Mouse (Mus musculus) limb, embryonic 15.5 days (tissue): ENCODE measurements around the gene 1700024G13Rik. TPM values are rescaled to one million over a fixed set of nuclear protein-coding genes. Genes with fewer than 3 reads are reported as not detected.
A peak's percentile ranks its signal among the peaks of the same experiment; 100 is the strongest.
"Not testable (repeated sequence)": the region's sequence is repeated elsewhere in the genome, so short reads cannot be mapped to it uniquely, and the experiment has no call there.

Source experiments
- ATAC-seq: fragments of 200-750 bp; cut with Nextera tagmentation; 2 replicates; pipeline ENCODE4 v1.8.0; 2017; ENCODE audit warnings: low read depth, moderate TSS enrichment; ENCODE audit not compliant: insufficient number of reproducible peaks, low FRiP score, low TSS enrichment
- H3K27ac ChIP-seq: fragments of 300-500 bp; sonication (generic); 2 replicates; pipeline ENCODE4 v1.5.1; 2015; ENCODE audit warnings: moderate library complexity, mild to moderate bottlenecking, inconsistent platforms
- H3K27me3 ChIP-seq: fragments of 300-500 bp; sonication (generic); 2 replicates; pipeline ENCODE4 v1.6.1; 2015; ENCODE audit warnings: inconsistent platforms
- H3K36me3 ChIP-seq: fragments of 300-500 bp; sonication (generic); 2 replicates; pipeline ENCODE4 v1.6.1; 2015; ENCODE audit warnings: inconsistent platforms
- H3K4me1 ChIP-seq: fragments of 300-500 bp; sonication (generic); 2 replicates; pipeline ENCODE4 v1.6.1; 2015; ENCODE audit warnings: inconsistent platforms
- H3K4me2 ChIP-seq: fragments of 300-500 bp; sonication (generic); 2 replicates; pipeline ENCODE4 v1.6.1; 2015; ENCODE audit warnings: mild to moderate bottlenecking, inconsistent platforms
- H3K4me3 ChIP-seq: fragments of 300-500 bp; sonication (generic); 2 replicates; pipeline ENCODE4 v1.5.1; 2015; ENCODE audit warnings: mild to moderate bottlenecking, inconsistent platforms
- H3K9ac ChIP-seq: fragments of 300-500 bp; sonication (generic); 2 replicates; pipeline ENCODE4 v1.6.1; 2015; ENCODE audit warnings: inconsistent platforms
- H3K9me3 ChIP-seq: fragments of 300-500 bp; sonication (generic); 2 replicates; pipeline ENCODE4 v1.6.1; 2016; ENCODE audit warnings: inconsistent platforms
- WGBS: fragments of 180-500 bp; shearing (Covaris S2); methylation state at CpG from one replicate; pipeline ENCODE4 v1.1.7; 2015; 5-methylcytosine and 5-hydroxymethylcytosine counted together
- polyA plus RNA-seq: library from polyadenylated mRNA; unstranded; fragments of >200 nt; fragmentation: Nextera tagmentation; extraction: Ambion mirVana; gene quantifications from 2 replicates; pipeline ENCODE4 v1.2.1, GENCODE M21; 2015

Gene 1700024G13Rik
- polyA plus RNA-seq: not detected in 2 replicates

- Histone ChIP-seq H3K27ac (no peak within 1 kb of the TSS), H3K4me1 (peaks cover 6% of the 10 kb centered on the region), H3K9ac (no peak within 1 kb of the TSS), H3K4me2 (no peak within 1 kb of the TSS), H3K9me3 (no peaks in the 10 kb centered on the region), H3K36me3 (no peaks in the 10 kb centered on the region), H3K27me3 (0 out of 2 replicates have a peak, but pooled peaks cover 4% of the 10 kb centered on the region), H3K4me3 (no peak within 1 kb of the TSS)
- WGBS: 4% methylated on average over 13 of the region's 13 CpGs
- peak; percentile 48; the same call in 1 of the 2 replicates for ATAC-seq
Measured at GRCm38 (mm10) chr14:32388196-32388595, at the start of gene 1700024G13Rik. TSS of gene 1700024G13Rik (minus strand) at chr14:32388391.

DNA sequence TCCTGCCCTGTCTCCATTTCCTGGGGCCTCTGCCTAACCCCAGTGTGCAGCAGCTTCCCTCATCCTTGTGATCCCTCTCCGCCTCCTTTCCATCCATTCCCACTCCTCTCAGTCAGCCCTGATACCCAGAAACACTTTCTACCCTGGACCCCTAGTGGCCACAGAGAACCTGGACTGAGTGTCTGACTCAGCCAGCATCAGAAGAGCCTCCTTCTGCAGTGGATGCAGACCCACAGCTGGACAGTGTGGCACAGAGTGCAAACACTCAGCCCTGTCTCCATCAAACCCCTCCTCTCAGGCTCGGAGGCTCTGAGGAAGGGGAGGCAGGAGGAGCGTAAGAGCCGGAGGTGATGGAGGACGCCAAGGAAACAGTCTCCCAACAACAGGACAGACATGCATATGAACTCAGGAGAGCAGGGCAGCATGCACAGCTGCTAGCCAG, 49.2 kb upstream of the 1700024G13Rik start:
- Histone ChIP-seq H3K27ac (no peak overlapping the region), H3K4me3 (no peak overlapping the region), H3K9me3 (no peaks in the 10 kb centered on the region), H3K9ac (no peak overlapping the region), H3K36me3 (no peaks in the 10 kb centered on the region), H3K27me3 (no peaks in the 10 kb centered on the region), H3K4me1 (no peaks in the 10 kb centered on the region), H3K4me2 (no peak overlapping the region)
- 32% methylated on average over 5 of the region's 5 CpGs for WGBS
- no peak for ATAC-seq

GRCm38 (mm10) chr14:32429030-32429602, 40.9 kb upstream of the 1700024G13Rik start:
- H3K9me3 ChIP-seq: no peaks in the 10 kb centered on the region
- H3K4me1 ChIP-seq: no peaks in the 10 kb centered on the region
- no peak overlapping the region for H3K9ac ChIP-seq
- H3K36me3 ChIP-seq: no peaks in the 10 kb centered on the region
- H3K4me2 ChIP-seq: no peak overlapping the region
- H3K27me3 ChIP-seq: no peaks in the 10 kb centered on the region
- no peak for ATAC-seq
- no peak overlapping the region for H3K27ac ChIP-seq
- H3K4me3 ChIP-seq: no peak overlapping the region
- WGBS: 24% methylated on average over 8 of the region's 8 CpGs

DNA sequence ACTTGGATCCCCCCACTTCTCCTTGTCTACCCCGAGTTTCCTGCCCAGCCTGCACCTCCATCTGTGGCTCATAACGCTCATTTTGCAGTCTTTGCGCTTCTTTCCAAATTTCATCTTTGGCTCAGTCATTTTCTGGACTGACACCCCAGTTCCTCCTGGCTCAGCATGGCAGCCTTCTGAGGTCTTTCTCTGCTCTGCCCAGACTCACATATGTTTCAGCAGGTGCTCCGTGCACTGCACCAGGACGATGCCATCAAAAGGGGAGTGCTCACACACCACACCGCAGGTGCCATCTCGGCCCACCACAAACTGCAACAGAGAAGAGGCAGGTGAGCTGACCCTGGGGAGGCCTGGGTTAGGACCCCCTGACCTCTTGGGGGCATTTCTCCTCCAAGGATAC, 35.8 kb upstream of the 1700024G13Rik start:
- no peaks in the 10 kb centered on the region for H3K36me3 ChIP-seq
- no peak overlapping the region for H3K4me2 ChIP-seq
- H3K27ac ChIP-seq: no peak overlapping the region
- WGBS: 85% methylated on average over 7 of the region's 7 CpGs
- no peaks in the 10 kb centered on the region for H3K27me3 ChIP-seq
- ATAC-seq: no peak
- no peak overlapping the region for H3K9ac ChIP-seq
- H3K4me3 ChIP-seq: no peak overlapping the region
- H3K9me3 ChIP-seq: no peaks in the 10 kb centered on the region
- H3K4me1 ChIP-seq: no peaks in the 10 kb centered on the region

DNA sequence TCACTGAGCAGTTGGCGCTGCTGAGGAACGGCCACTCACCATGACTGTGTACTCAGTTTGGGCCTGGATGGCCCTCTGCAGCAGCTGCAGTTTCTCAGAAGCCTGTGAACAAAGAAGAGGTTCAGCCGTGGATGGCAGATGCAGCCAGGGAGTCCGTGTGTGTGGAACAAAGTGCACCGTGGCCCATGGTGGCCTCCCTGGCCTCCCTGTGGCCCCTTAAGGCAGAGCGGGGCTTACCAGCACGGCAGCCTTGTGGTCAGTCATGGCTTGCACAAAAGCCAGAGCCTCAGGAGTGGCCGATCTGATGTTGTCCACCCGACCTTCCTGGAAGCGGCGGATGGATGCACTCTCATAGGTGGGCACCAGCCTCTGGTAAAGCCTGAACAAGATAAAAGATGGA, 30.6 kb upstream of the 1700024G13Rik start:
- 84% methylated on average over 11 of the region's 11 CpGs for WGBS
- Histone ChIP-seq H3K4me3 (no peak overlapping the region), H3K4me2 (no peak overlapping the region), H3K27me3 (no peaks in the 10 kb centered on the region), H3K9me3 (no peaks in the 10 kb centered on the region), H3K9ac (no peak overlapping the region), H3K4me1 (no peaks in the 10 kb centered on the region), H3K36me3 (no peaks in the 10 kb centered on the region), H3K27ac (no peak overlapping the region)
- no peak for ATAC-seq

DNA sequence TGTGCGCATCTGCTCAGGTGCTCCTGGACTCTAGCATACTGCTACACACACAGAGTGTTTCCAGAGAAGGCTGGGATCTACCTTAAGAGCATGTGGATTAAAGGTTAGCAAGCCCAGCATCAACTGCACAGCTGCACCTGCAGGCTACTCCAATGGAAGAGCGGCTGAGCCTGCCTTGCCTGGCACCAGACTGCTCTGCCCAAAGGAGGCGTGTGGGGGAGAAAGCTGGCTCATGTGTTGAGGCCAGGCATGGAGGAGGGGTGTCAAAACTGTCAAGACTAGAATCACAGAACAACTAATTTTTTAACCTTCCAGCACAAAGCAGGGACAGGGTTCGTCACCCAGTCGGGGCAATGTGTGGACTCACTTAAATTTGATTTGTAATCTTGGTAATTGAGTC, 23.9 kb upstream of the 1700024G13Rik start:
- 76% methylated on average over 5 of the region's 5 CpGs for WGBS
- no peak overlapping the region for H3K9ac ChIP-seq
- H3K4me1 ChIP-seq: no peaks in the 10 kb centered on the region
- no peaks in the 10 kb centered on the region; the same call in 1 of the 2 replicates for H3K27me3 ChIP-seq
- H3K27ac ChIP-seq: no peak overlapping the region
- ATAC-seq: no peak
- no peak overlapping the region for H3K4me2 ChIP-seq
- no peak overlapping the region for H3K4me3 ChIP-seq
- H3K36me3 ChIP-seq: no peaks in the 10 kb centered on the region
- H3K9me3 ChIP-seq: no peaks in the 10 kb centered on the region

DNA sequence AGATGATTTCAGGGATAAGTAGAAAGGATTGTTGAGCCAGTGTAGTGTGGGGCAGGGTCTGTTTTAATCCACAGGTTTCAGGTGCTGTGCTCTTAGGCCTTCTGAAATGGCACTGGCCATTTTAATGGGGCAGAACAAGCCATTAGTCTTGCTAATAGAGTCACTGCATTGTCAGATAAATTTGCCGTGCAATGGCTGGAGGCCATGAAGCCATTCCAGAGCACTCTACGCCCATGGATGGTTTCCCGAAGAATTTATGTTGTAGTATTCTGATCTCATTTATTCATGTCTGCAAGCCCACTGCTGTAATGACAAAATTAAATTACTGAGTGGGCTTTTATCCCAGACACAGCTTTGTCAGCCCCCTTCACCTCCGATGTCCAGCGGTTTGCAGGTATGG, 21.9 kb upstream of the 1700024G13Rik start:
- Histone ChIP-seq H3K9me3 (no peaks in the 10 kb centered on the region), H3K36me3 (no peaks in the 10 kb centered on the region), H3K4me1 (no peaks in the 10 kb centered on the region), H3K4me3 (no peak overlapping the region), H3K27ac (no peak overlapping the region), H3K9ac (no peak overlapping the region), H3K27me3 (no peaks in the 10 kb centered on the region; the same call in 1 of the 2 replicates), H3K4me2 (no peak overlapping the region)
- no peak for ATAC-seq
- WGBS: 62% methylated on average over 5 of the region's 5 CpGs

GRCm38 (mm10) chr14:32405399-32405798, 17.2 kb upstream of the 1700024G13Rik start:
- H3K27ac ChIP-seq, H3K4me1 ChIP-seq, H3K4me2 ChIP-seq, H3K36me3 ChIP-seq, H3K9me3 ChIP-seq, H3K9ac ChIP-seq, ATAC-seq, H3K4me3 ChIP-seq, H3K27me3 ChIP-seq: not testable (repeated sequence)
- 76% methylated on average over 1 of the region's 1 CpGs for WGBS

DNA sequence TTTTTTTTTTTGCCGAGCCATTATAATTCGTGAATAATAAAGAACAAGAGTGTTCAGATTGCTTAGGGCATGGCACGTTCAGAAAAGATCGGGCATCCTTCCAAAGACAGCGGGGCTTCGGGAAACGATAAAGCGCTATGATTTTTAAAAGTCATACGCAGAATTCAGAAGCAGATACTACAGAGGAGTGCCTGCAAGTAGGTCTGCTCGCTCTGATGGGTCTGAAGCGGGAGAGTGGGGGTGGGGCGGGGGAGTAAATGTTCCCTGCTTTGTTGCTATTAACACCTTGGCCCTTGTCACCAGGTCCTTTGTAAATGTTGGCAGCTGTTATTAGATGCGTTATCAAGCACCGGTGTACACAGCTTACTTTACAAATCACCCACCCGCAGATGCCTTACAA, 6.6 kb downstream of the 1700024G13Rik start:
- no peak overlapping the region for H3K9ac ChIP-seq
- no peaks in the 10 kb centered on the region for H3K9me3 ChIP-seq
- H3K4me2 ChIP-seq: no peak overlapping the region
- H3K4me1 ChIP-seq: peaks cover 8% of the 10 kb centered on the region; the same call in 1 of the 2 replicates
- 23% methylated on average over 15 of the region's 15 CpGs for WGBS
- ATAC-seq: no peak
- H3K36me3 ChIP-seq: no peaks in the 10 kb centered on the region
- H3K27ac ChIP-seq: no peak overlapping the region
- H3K27me3 ChIP-seq: peaks cover 37% of the 10 kb centered on the region
- no peak overlapping the region for H3K4me3 ChIP-seq

- no peak overlapping the region for H3K4me2 ChIP-seq
- no peak overlapping the region for H3K9ac ChIP-seq
- no peaks in the 10 kb centered on the region for H3K9me3 ChIP-seq
- H3K27me3 ChIP-seq: peaks cover 37% of the 10 kb centered on the region
- H3K27ac ChIP-seq: no peak overlapping the region
- no peak for ATAC-seq
- no peaks in the 10 kb centered on the region for H3K36me3 ChIP-seq
- H3K4me1 ChIP-seq: peaks cover 8% of the 10 kb centered on the region; the same call in 1 of the 2 replicates
- WGBS: 14% methylated on average over 7 of the region's 7 CpGs
- no peak overlapping the region for H3K4me3 ChIP-seq
Measured at GRCm38 (mm10) chr14:32381066-32381465, 7.1 kb downstream of the 1700024G13Rik start.

DNA sequence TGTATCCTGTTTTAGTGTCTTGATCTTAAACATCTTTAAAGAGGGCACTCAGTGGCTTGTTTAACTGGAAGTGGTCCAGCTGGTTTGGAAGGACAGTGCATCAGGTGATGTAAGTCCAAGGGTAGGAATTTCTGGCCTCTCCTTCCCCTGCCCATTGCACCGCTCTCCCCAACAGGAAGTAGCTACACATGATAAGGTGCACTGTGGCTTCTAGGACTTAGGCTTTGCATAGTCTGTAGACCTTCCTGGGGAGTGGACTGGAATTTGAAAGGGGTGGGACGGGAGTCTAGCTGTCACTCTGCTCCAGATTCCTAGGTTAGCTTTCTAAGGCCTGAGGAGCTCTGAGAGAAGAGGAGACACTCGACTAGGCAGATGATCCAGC, 8.1 kb downstream of the 1700024G13Rik start:
- Histone ChIP-seq H3K4me1 (peaks cover 8% of the 10 kb centered on the region; the same call in 1 of the 2 replicates), H3K27me3 (peaks cover 37% of the 10 kb centered on the region), H3K4me3 (no peak overlapping the region), H3K4me2 (no peak overlapping the region), H3K27ac (no peak overlapping the region), H3K36me3 (no peaks in the 10 kb centered on the region), H3K9me3 (no peaks in the 10 kb centered on the region), H3K9ac (no peak overlapping the region)
- ATAC-seq: no peak
- WGBS: 39% methylated on average over 3 of the region's 3 CpGs

- H3K27me3 ChIP-seq: peaks cover 37% of the 10 kb centered on the region
- H3K4me2 ChIP-seq: no peak overlapping the region
- H3K9ac ChIP-seq: no peak overlapping the region
Measured at GRCm38 (mm10) chr14:32379395-32380098, 8.6 kb downstream of the 1700024G13Rik start.

More at GRCm38 (mm10) chr14:32379395-32380098, 8.6 kb downstream of the 1700024G13Rik start:
- WGBS: 8% methylated on average over 22 of the region's 22 CpGs
- no peaks in the 10 kb centered on the region for H3K36me3 ChIP-seq
- H3K4me1 ChIP-seq: peaks cover 8% of the 10 kb centered on the region; the same call in 1 of the 2 replicates
- ATAC-seq: no peak
- H3K9me3 ChIP-seq: no peaks in the 10 kb centered on the region
- H3K4me3 ChIP-seq: no peak overlapping the region
- H3K27ac ChIP-seq: no peak overlapping the region
